Mouse (Mus musculus) lung, embryonic 16.5 days (tissue): ENCODE results near the gene Olfr16. TPM values are rescaled to one million over a fixed set of nuclear protein-coding genes. Genes with fewer than 3 reads are reported as not detected.

Source experiments
- ATAC-seq: fragments of 200-750 bp; cut with Nextera tagmentation; 2 replicates; pipeline ENCODE4 v1.8.0; 2017; ENCODE audit warnings: low read depth, mild to moderate bottlenecking, moderate library complexity
- H3K27ac ChIP-seq: fragments of 300-500 bp; sonication (generic); 2 replicates; pipeline ENCODE4 v1.5.1; 2014; ENCODE audit warnings: mild to moderate bottlenecking, control low read depth, low read length
- H3K27me3 ChIP-seq: fragments of 300-500 bp; sonication (generic); 2 replicates; pipeline ENCODE4 v1.6.1; 2014; ENCODE audit warnings: low read depth, low read length, mixed read lengths; ENCODE audit not compliant: control insufficient read depth, insufficient read depth
- H3K36me3 ChIP-seq: fragments of 300-500 bp; sonication (generic); 2 replicates; pipeline ENCODE4 v1.6.1; 2014; ENCODE audit warnings: low read length; ENCODE audit not compliant: control insufficient read depth, insufficient read depth
- H3K4me1 ChIP-seq: fragments of 300-500 bp; sonication (generic); replicated peaks from 2 replicates; pipeline ENCODE4 v1.6.1; 2014; ENCODE audit warnings: low read length, mixed read lengths; ENCODE audit not compliant: control insufficient read depth, insufficient read depth
- H3K4me2 ChIP-seq: fragments of 300-500 bp; sonication (generic); 2 replicates; pipeline ENCODE4 v1.6.1; 2014; ENCODE audit warnings: low read depth, low read length, control low read depth
- H3K4me3 ChIP-seq: fragments of 300-500 bp; sonication (generic); 2 replicates; pipeline ENCODE4 v1.5.1; 2014; ENCODE audit warnings: mild to moderate bottlenecking, low read length, control low read depth
- H3K9ac ChIP-seq: fragments of 300-500 bp; sonication (generic); 2 replicates; pipeline ENCODE4 v1.6.1; 2014; ENCODE audit warnings: low read length, control low read depth
- H3K9me3 ChIP-seq: fragments of 300-500 bp; sonication (generic); 2 replicates; pipeline ENCODE4 v1.6.1; 2016; ENCODE audit warnings: low read length; ENCODE audit not compliant: control insufficient read depth
- WGBS: fragments of 180-500 bp; shearing (Covaris S2); extraction: QIAGEN DNeasy Blood & Tissue Kit; methylation state at CpG from one replicate; pipeline ENCODE4 v1.1.7; 2014; 5-methylcytosine and 5-hydroxymethylcytosine counted together
- polyA plus RNA-seq: library from polyadenylated mRNA; unstranded; fragments of >200 nt; fragmentation: Nextera tagmentation; extraction: Ambion mirVana; gene quantifications from 2 replicates; pipeline ENCODE4 v1.2.1, GENCODE M21; 2015

Gene Olfr16
- not detected in 2 replicates for polyA plus RNA-seq

DNA sequence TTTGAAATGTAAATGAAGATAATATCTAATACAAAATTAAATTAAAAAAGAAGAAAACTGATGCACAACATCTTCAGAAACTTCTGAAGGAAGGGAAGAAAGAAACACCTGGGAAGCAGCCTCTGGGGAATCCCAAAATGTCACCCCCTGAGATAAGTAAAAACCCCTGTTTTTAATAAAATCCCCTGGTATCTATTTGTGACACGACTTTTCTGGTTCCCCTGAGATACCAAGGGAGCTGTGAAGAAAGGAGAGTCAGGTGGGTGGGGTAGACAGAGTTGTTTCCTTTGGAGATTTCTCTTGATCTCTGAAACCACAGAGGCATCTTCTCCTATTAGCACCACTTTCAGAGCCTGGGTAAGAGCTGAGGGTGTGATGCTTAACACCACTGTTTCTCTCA lies at the start of gene Olfr16:
Gene Olfr16, plus strand, starts transcription at position 250 of the 400 bp plus-strand sequence.
- Histone ChIP-seq H3K36me3 (no peaks in the 10 kb centered on the region), H3K9me3 (no peaks in the 10 kb centered on the region), H3K27me3 (no peaks in the 10 kb centered on the region), H3K9ac (no peak within 1 kb of the TSS), H3K4me3 (no peak within 1 kb of the TSS), H3K27ac (no peak within 1 kb of the TSS), H3K4me1 (no peaks in the 10 kb centered on the region), H3K4me2 (no peak within 1 kb of the TSS)
- no peak for ATAC-seq
- WGBS, result 46% methylated on average over 1 of the region's 1 CpGs

DNA sequence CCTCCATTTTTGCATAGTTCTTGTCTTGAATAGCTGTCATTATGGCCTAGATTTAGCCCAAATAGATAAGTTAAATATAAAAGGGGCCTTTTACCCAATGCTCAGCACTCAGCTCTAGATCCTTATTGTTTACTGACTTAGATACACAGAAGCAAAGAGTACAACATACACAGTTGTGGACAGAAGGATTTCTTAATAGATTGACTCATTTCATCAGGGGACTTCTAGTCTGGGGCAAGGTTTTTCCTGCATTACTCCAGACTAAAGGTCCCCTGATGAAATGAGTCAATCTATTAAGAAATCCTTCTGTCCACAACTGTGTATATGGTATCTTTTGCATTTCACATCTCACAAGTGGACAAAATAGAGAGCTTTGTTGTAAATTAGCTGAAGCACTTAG lies 46.9 kb upstream of the Olfr16 start:
- H3K27ac ChIP-seq, result no peak overlapping the region
- H3K36me3 ChIP-seq, result no peaks in the 10 kb centered on the region
- no peak overlapping the region for H3K9ac ChIP-seq
- H3K9me3 ChIP-seq, result no peaks in the 10 kb centered on the region
- no peak overlapping the region for H3K4me3 ChIP-seq
- no peaks in the 10 kb centered on the region for H3K27me3 ChIP-seq
- H3K4me2 ChIP-seq, result no peak overlapping the region
- ATAC-seq, result no peak
- no peaks in the 10 kb centered on the region for H3K4me1 ChIP-seq

DNA sequence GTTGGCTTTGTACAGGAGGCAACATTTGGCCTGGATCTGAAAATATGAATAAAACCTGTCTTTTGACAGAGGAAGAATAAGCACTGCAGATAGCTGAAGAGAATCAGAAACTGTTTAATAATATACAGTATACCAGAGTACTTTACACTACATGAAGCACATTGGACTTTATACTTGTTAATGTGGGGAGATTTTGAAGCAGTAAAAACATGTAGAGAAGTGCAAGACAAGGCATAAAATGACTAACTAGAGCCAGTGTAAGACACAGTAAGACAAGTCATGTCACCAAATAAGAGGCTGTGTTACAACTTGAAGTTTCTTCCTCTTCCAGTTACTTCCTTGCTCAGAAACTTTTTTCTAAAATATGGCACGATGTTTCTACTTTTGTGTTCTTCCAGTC lies 33.1 kb upstream of the Olfr16 start:
- Histone ChIP-seq H3K4me2 (no peak overlapping the region), H3K27me3 (no peaks in the 10 kb centered on the region), H3K4me1 (no peaks in the 10 kb centered on the region), H3K36me3 (no peaks in the 10 kb centered on the region), H3K9me3 (no peaks in the 10 kb centered on the region), H3K4me3 (no peak overlapping the region), H3K27ac (no peak overlapping the region), H3K9ac (no peak overlapping the region)
- no peak for ATAC-seq
- 71% methylated on average over 1 of the region's 1 CpGs for WGBS

DNA sequence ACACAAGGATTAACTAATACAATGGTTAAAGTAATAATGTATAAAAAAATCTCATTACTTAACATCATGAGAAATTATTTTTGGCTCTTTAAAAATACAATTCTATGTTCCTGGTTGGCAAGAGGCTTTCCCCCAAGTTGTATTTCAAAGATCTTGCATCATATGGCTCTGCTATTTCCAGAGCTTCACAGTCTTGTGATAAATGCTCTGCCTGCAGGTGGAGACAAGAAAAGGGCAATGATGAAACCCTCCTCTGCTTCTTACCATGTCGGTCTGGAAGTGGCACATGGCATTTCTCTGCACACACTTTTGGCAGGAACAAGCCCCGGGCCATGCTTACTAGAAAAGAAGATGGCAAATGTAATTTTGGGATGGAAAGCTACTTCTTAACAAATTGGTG lies 31.8 kb upstream of the Olfr16 start:
- 76% methylated on average over 2 of the region's 2 CpGs for WGBS
- Histone ChIP-seq H3K4me3 (no peak overlapping the region), H3K36me3 (no peaks in the 10 kb centered on the region), H3K9me3 (no peaks in the 10 kb centered on the region), H3K4me2 (no peak overlapping the region), H3K27me3 (no peaks in the 10 kb centered on the region), H3K9ac (no peak overlapping the region), H3K27ac (no peak overlapping the region), H3K4me1 (no peaks in the 10 kb centered on the region)
- no peak for ATAC-seq

DNA sequence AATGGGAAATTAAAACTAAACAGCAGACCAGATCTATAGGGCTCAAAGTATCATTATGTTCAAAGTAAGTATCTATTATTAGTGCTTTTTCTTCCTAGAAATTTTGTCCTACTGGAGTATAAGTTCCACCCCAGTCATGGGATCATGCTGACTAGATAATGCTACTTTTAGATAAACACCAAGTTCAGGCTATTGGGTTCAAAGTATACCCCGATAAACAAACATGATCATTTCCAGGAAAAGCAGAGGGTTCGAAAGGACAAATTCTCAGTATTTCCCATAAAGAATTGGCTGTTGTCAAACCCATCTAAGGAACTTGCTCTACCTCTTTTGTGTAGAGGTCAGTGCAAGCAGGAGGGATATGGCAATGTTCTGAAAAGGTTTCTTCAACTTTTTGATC lies 18.0 kb upstream of the Olfr16 start:
- ATAC-seq, result no peak
- no peaks in the 10 kb centered on the region for H3K9me3 ChIP-seq
- no peak overlapping the region for H3K9ac ChIP-seq
- no peak overlapping the region for H3K4me2 ChIP-seq
- 94% methylated on average over 2 of the region's 2 CpGs for whole genome bisulfite sequencing
- no peak overlapping the region for H3K27ac ChIP-seq
- H3K36me3 ChIP-seq, result no peaks in the 10 kb centered on the region
- H3K4me1 ChIP-seq, result no peaks in the 10 kb centered on the region
- no peak overlapping the region for H3K4me3 ChIP-seq
- H3K27me3 ChIP-seq, result no peaks in the 10 kb centered on the region

DNA sequence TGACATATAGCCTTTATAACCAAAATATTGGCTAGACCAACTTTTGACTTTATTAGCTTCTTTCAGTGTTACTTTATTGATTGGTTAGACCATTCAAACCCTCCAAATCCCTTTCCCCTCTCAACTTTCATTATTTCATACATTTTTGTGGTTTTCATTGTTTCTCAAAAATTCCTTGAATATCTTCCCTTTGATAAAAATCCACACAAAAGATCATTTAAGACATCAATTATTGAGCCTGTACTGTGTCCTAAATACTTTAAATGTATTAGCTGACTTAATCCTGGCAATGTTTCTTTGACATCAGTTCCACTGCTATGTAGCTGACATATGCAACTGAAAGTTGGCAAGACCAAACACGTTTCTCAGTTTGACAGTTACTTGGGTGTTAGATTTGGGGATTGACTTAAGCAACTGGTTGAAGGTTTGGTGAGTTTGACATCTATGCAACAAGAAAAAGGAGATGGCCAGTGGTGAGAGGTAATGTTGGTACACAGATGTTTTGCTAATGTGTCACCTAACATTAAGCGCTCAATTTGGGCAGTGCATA lies 1.0 kb downstream of the Olfr16 start:
- no peak overlapping the region for H3K27ac ChIP-seq
- no peak overlapping the region for H3K9ac ChIP-seq
- no peak overlapping the region for H3K4me3 ChIP-seq
- H3K4me2 ChIP-seq, result no peak overlapping the region
- H3K36me3 ChIP-seq, result no peaks in the 10 kb centered on the region
- H3K9me3 ChIP-seq, result no peaks in the 10 kb centered on the region
- H3K27me3 ChIP-seq, result no peaks in the 10 kb centered on the region
- H3K4me1 ChIP-seq, result no peaks in the 10 kb centered on the region
- no peak for ATAC-seq
- 69% methylated on average over 2 of the region's 2 CpGs for WGBS

DNA sequence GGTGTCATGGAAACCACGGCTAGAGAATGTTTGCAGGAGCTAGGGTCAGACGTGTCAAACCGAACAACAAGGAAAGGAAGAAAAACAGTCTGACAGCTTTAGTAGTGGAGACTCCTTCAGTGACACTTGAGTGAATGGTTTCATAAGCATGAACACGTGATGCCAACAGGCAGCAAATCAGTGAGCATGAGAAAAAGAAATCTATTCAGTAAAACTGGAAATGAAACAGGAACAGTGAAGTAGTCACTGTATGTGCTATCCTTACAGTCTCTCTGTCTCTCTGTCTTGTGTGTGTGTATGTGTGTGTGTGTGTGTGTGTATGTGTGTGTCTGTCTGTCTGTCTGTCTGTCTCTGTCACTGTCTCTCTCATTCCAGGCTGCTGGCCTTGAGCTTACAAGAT lies 5.2 kb downstream of the Olfr16 start:
- Histone ChIP-seq H3K4me1 (no peaks in the 10 kb centered on the region), H3K4me3 (no peak overlapping the region), H3K36me3 (no peaks in the 10 kb centered on the region), H3K27me3 (no peaks in the 10 kb centered on the region), H3K4me2 (no peak overlapping the region), H3K9me3 (no peaks in the 10 kb centered on the region), H3K27ac (no peak overlapping the region), H3K9ac (no peak overlapping the region)
- ATAC-seq, result no peak
- WGBS, result 45% methylated on average over 4 of the region's 4 CpGs

DNA sequence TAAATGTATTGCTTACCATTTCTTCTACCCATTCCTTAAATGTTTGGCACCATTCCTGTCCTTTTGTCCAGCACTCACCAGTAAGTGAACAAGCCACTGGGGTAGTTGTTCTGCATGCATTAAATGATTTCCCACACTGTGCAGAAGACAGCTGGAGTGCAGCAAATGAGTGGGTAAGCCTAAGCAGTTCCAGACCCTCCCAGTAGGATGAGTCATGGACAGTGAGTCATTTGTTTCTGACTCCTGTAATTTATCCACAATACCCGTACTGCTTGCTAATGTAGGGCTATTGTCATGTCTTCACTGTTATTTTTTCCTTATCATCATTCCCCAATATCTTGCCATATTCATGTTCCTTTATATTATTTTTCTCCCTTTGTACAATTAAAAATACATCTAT lies 10.2 kb downstream of the Olfr16 start:
- Histone ChIP-seq H3K4me3 (no peak overlapping the region), H3K36me3 (no peaks in the 10 kb centered on the region), H3K9me3 (no peaks in the 10 kb centered on the region), H3K9ac (no peak overlapping the region), H3K4me2 (no peak overlapping the region), H3K4me1 (no peaks in the 10 kb centered on the region), H3K27ac (no peak overlapping the region), H3K27me3 (no peaks in the 10 kb centered on the region)
- ATAC-seq, result no peak
- WGBS, result 48% methylated on average over 1 of the region's 1 CpGs

DNA sequence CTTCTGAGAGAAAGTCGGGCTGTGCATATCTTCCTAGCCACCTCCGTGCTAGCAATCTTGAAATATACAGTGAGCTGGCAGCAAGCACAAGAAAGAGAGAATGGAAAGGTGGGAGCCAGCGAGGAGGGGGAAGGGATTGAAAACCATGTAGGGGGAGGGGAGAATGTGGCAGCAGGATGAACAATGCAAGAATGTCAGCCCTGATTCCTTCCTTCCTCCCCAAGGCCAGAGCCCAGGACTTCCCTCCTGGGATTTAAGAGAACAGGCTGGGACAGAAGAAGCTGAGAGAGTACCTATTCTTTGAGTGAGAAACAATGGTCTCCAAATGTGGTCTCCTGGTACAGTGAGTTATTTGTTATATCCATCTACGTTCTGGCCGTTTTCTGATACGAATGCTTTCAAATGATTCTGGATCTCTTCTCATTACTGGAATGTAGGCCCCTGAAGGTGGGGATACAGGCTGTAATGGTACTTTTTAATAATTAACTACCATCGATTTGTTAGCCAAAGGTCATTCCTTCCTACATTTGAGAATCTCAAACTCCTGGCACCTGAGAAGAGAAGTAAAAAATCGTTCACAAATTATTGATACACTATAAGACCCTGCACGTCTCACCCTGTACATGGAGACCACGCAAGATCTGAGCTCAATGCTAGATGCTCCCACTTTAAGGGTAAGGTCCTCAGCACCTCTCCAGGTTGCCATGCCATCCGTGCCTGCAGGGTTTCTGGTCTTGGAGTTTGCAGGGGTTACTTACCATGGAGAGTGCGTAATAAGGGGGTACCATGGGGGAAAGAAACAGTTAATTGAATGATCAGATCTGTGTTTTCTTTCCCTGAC lies 39.8 kb downstream of the Olfr16 start:
- H3K4me2 ChIP-seq, result no peak overlapping the region
- H3K4me3 ChIP-seq, result no peak overlapping the region
- no peaks in the 10 kb centered on the region for H3K27me3 ChIP-seq
- H3K4me1 ChIP-seq, result no peaks in the 10 kb centered on the region
- WGBS, result 64% methylated on average over 12 of the region's 12 CpGs
- H3K36me3 ChIP-seq, result no peaks in the 10 kb centered on the region
- no peak overlapping the region for H3K9ac ChIP-seq
- H3K9me3 ChIP-seq, result no peaks in the 10 kb centered on the region
- no peak for ATAC-seq
- H3K27ac ChIP-seq, result no peak overlapping the region
